Mouse (Mus musculus): ENCODE measurements around the gene Luc7l. TPM values are rescaled to one million over a fixed set of nuclear protein-coding genes. Genes with fewer than 3 reads are reported as not detected.
"Not testable (repeated sequence)": the region's sequence is repeated elsewhere in the genome, so short reads cannot be mapped to it uniquely, and the experiment has no call there.

The Luc7l gene
- polyA plus RNA-seq, 1 experiment from 2014 or later, result 113 TPM

GRCm38 (mm10) chr17:26251886-26252538 lies 684 bp upstream of the Luc7l start:
- in situ Hi-C loops (cut with MboI; ENCODE audit: low pct_unique_long_range_greater_than_20kb), result no loop called here

GRCm38 (mm10) chr17:26253399-26253798 lies 703 bp downstream of the Luc7l start:
- no peak for DNase-seq (ENCODE audit: low read depth, low spot score)
- ATAC-seq, result no peak
- TF ChIP-seq CTCF (IDR thresholded peaks at IDR 0.05), result no peak
- CTCF ChIA-PET, result interaction anchor here (1.1 to 2.1 kb wide), 2 partner anchors 10 to 133 kb away, joined by 3 to 6 read pairs; partner anchors contain the start of gene Fam234a
- in situ Hi-C loops (cut with MboI; ENCODE audit: low pct_unique_long_range_greater_than_20kb), result no loop called here
- no peaks in the 10 kb centered on the region for H3K27me3 ChIP-seq
- POLR2A ChIA-PET, result interaction anchor here (0.8 to 1.2 kb wide), 4 partner anchors 9 to 660 kb away, joined by 3 to 4 read pairs (median 4); no protein-coding TSS in a partner anchor

More at GRCm38 (mm10) chr17:26251886-26252538, 684 bp upstream of the Luc7l start:
- DNase-seq (ENCODE audit: low read depth, low spot score) (no peak), ATAC-seq (no peak)
- no peaks in the 10 kb centered on the region for H3K27me3 ChIP-seq
- POLR2A ChIA-PET, result interaction anchor here (0.7 kb wide), 2 partner anchors 36 to 257 kb away, joined by 3 to 4 read pairs; no protein-coding TSS in a partner anchor
- TF ChIP-seq CTCF (IDR thresholded peaks at IDR 0.05), result no peak
- CTCF ChIA-PET, result interaction anchor here (2.1 kb wide), 1 partner anchor 9 kb away, joined by 6 read pairs; the partner anchor contains the start of gene Fam234a

GRCm38 (mm10) chr17:26255313-26255712 lies 2.6 kb downstream of the Luc7l start:
- POLR2A ChIA-PET, result no interaction called here
- H3K27me3 ChIP-seq, result no peaks in the 10 kb centered on the region
- in situ Hi-C loops (cut with MboI; ENCODE audit: low pct_unique_long_range_greater_than_20kb), result no loop called here
- ATAC-seq, result no peak
- DNase-seq (ENCODE audit: low read depth, low spot score), result no peak
- no peak for TF ChIP-seq CTCF (IDR thresholded peaks at IDR 0.05)
- CTCF ChIA-PET, result no interaction called here

- in situ Hi-C loops (cut with MboI; ENCODE audit: low pct_unique_long_range_greater_than_20kb), result no loop called here
- POLR2A ChIA-PET, result interaction anchor here (1.4 kb wide), 1 partner anchor 8 kb away, joined by 4 read pairs; no protein-coding TSS in a partner anchor
- DNase-seq (ENCODE audit: low read depth, low spot score) (no peak), ATAC-seq (no peak)
- TF ChIP-seq CTCF (IDR thresholded peaks at IDR 0.05), result peak; percentile 39
- CTCF ChIA-PET, result interaction anchor here (0.6 to 0.9 kb wide), 2 partner anchors 16 to 129 kb away, joined by 3 read pairs; no protein-coding TSS in a partner anchor
- no peaks in the 10 kb centered on the region for H3K27me3 ChIP-seq
Measured at GRCm38 (mm10) chr17:26261826-26262225, 9.1 kb downstream of the Luc7l start.

- no peak for TF ChIP-seq CTCF (IDR thresholded peaks at IDR 0.05)
- ChIA-PET POLR2A (interaction anchor here (1.4 kb wide), 1 partner anchor 9 kb away, joined by 4 read pairs; no protein-coding TSS in a partner anchor), CTCF (interaction anchor here (0.9 kb wide), 1 partner anchor 128 kb away, joined by 3 read pairs; no protein-coding TSS in a partner anchor)
- peak; percentile 60 for ATAC-seq
- no peaks in the 10 kb centered on the region for H3K27me3 ChIP-seq
- DNase-seq (ENCODE audit: low read depth, low spot score), result peak; percentile 69
- in situ Hi-C loops (cut with MboI; ENCODE audit: low pct_unique_long_range_greater_than_20kb), result no loop called here
Measured at GRCm38 (mm10) chr17:26262384-26262783, 9.7 kb downstream of the Luc7l start.

GRCm38 (mm10) chr17:26268851-26269250 lies 16.2 kb downstream of the Luc7l start:
- H3K27me3 ChIP-seq, result no peaks in the 10 kb centered on the region
- peak; percentile 58 for TF ChIP-seq CTCF (IDR thresholded peaks at IDR 0.05)
- DNase-seq (ENCODE audit: low read depth, low spot score), result no peak
- ATAC-seq, result no peak
- ChIA-PET POLR2A (no interaction called here), CTCF (interaction anchor here (0.7 to 1.2 kb wide), 4 partner anchors 12 to 178 kb away, joined by 3 read pairs; partner anchors contain the start of gene Decr2)
- in situ Hi-C loops (cut with MboI; ENCODE audit: low pct_unique_long_range_greater_than_20kb), result no loop called here

- H3K27me3 ChIP-seq; DNase-seq (ENCODE audit: low read depth, low spot score); in situ Hi-C loops (cut with MboI; ENCODE audit: low pct_unique_long_range_greater_than_20kb); POLR2A ChIA-PET; CTCF ChIA-PET; ATAC-seq: not testable (repeated sequence)
Measured at GRCm38 (mm10) chr17:26269577-26269976, 16.9 kb downstream of the Luc7l start.

- no peaks in the 10 kb centered on the region for H3K27me3 ChIP-seq
- in situ Hi-C loops (cut with MboI; ENCODE audit: low pct_unique_long_range_greater_than_20kb), result no loop called here
- CTCF ChIA-PET, result no interaction called here
- no peak for TF ChIP-seq CTCF (IDR thresholded peaks at IDR 0.05)
- DNase-seq (ENCODE audit: low read depth, low spot score) (no peak), ATAC-seq (no peak)
- POLR2A ChIA-PET, result interaction anchor here (0.7 to 1.6 kb wide), 3 partner anchors 180 to 547 kb away, joined by 3 read pairs; no protein-coding TSS in a partner anchor
Measured at GRCm38 (mm10) chr17:26272586-26272985, 19.9 kb downstream of the Luc7l start.

- DNase-seq (ENCODE audit: low read depth, low spot score) (no peak), ATAC-seq (no peak)
- ChIA-PET POLR2A (interaction anchor here (0.6 to 1.0 kb wide), 2 partner anchors 17 to 22 kb away, joined by 3 to 4 read pairs; no protein-coding TSS in a partner anchor), CTCF (interaction anchor here (1.0 to 3.1 kb wide), 7 partner anchors 9 to 187 kb away, joined by 3 to 24 read pairs (median 4); no protein-coding TSS in a partner anchor)
- no peaks in the 10 kb centered on the region for H3K27me3 ChIP-seq
- in situ Hi-C loops (cut with MboI; ENCODE audit: low pct_unique_long_range_greater_than_20kb), result no loop called here
- TF ChIP-seq CTCF (IDR thresholded peaks at IDR 0.05), result no peak
Measured at GRCm38 (mm10) chr17:26275933-26276332, 23.2 kb downstream of the Luc7l start.

- CTCF ChIA-PET, result interaction anchor here (0.8 to 3.1 kb wide), 10 partner anchors 9 to 186 kb away, joined by 3 to 24 read pairs (median 4); no protein-coding TSS in a partner anchor
- POLR2A ChIA-PET, result interaction anchor here (0.6 to 1.0 kb wide), 2 partner anchors 17 to 23 kb away, joined by 3 to 4 read pairs; no protein-coding TSS in a partner anchor
- ATAC-seq, result no peak
- no peak for DNase-seq (ENCODE audit: low read depth, low spot score)
- in situ Hi-C loops (cut with MboI; ENCODE audit: low pct_unique_long_range_greater_than_20kb), result no loop called here
- H3K27me3 ChIP-seq, result no peaks in the 10 kb centered on the region
- peak; percentile 84 for TF ChIP-seq CTCF (IDR thresholded peaks at IDR 0.05)
Measured at GRCm38 (mm10) chr17:26276711-26277110, 24.0 kb downstream of the Luc7l start.

Data from Patski (cell line).